Comparison of ENCODE assay signal across 9 mouse cellular contexts in genomic region chr1:39869721-39870201, GRCm38 (mm10). TPM values are rescaled to one million over a fixed set of nuclear protein-coding genes. Genes with fewer than 3 reads are reported as not detected.
A peak's percentile ranks its signal among the peaks of the same experiment; 100 is the strongest.
DNase-seq lines count a peak whose midpoint lies in the region; ATAC-seq and TF ChIP-seq lines count a peak whose summit lies in the region.
"Had no signal": no experiment of that assay in that cellular context is flagged by ENCODE, and none has a peak within 500 bp of the region (broad histone marks: within the 10 kb centered on the region; RNA-seq: fewer than 3 reads in every experiment).

No protein-coding gene starts in this region.

- H3K36me3 ChIP-seq in forebrain, embryonic 14.5 days (ENCODE audit: control insufficient read depth, insufficient read depth, low read length), result no peaks in the 10 kb centered on the region
- H3K36me3 ChIP-seq in forebrain, embryonic 12.5 days (replicated peaks), result no peaks in the 10 kb centered on the region
- no peaks in the 10 kb centered on the region for H3K36me3 ChIP-seq in midbrain, postnatal 0 days (ENCODE audit: insufficient read depth, low read length)
- H3K36me3 ChIP-seq in midbrain, embryonic 16.5 days (ENCODE audit: control insufficient read depth, insufficient read depth, low read length), result no peaks in the 10 kb centered on the region
- H3K36me3 ChIP-seq in neural tube, embryonic 15.5 days, result no peaks in the 10 kb centered on the region
- H3K36me3 ChIP-seq: limb, embryonic 12.5 days had no signal

- DNase-seq in forebrain, embryonic 14.5 days (ENCODE audit: low spot score), result peak; percentile 62
- peak; percentile 52 for DNase-seq in midbrain, postnatal 0 days (ENCODE audit: low spot score)
- DNase-seq in heart, adult 8-10 months (ENCODE audit: low spot score), result peak; percentile 46
- DNase-seq in embryo, embryonic 10 days (ENCODE audit: low spot score), result no peak

- H3K9ac ChIP-seq in forebrain, embryonic 14.5 days (ENCODE audit: low read length), result no peak overlapping the region
- H3K9ac ChIP-seq in forebrain, embryonic 12.5 days, result no peak overlapping the region
- H3K9ac ChIP-seq in midbrain, postnatal 0 days (replicated peaks; ENCODE audit: low read length, poor library complexity, severe bottlenecking), result no peak overlapping the region
- no peak overlapping the region for H3K9ac ChIP-seq in midbrain, embryonic 16.5 days (ENCODE audit: low read depth, low read length)
- no peak overlapping the region for H3K9ac ChIP-seq in neural tube, embryonic 15.5 days (replicated peaks)
- H3K9ac ChIP-seq: limb, embryonic 12.5 days had no signal

- no peaks in the 10 kb centered on the region for H3K9me3 ChIP-seq in forebrain, embryonic 14.5 days (replicated peaks; ENCODE audit: control insufficient read depth, low read length)
- no peaks in the 10 kb centered on the region for H3K9me3 ChIP-seq in forebrain, embryonic 12.5 days
- no peaks in the 10 kb centered on the region for H3K9me3 ChIP-seq in midbrain, postnatal 0 days (ENCODE audit: low read length)
- H3K9me3 ChIP-seq in midbrain, embryonic 16.5 days (replicated peaks; ENCODE audit: control insufficient read depth, low read length, poor library complexity, severe bottlenecking), result no peaks in the 10 kb centered on the region
- no peaks in the 10 kb centered on the region for H3K9me3 ChIP-seq in neural tube, embryonic 15.5 days (replicated peaks)
- H3K9me3 ChIP-seq: limb, embryonic 12.5 days had no signal

- no peak overlapping the region for H3K27ac ChIP-seq in forebrain, embryonic 14.5 days (ENCODE audit: low read depth, low read length)
- no peak overlapping the region for H3K27ac ChIP-seq in forebrain, embryonic 12.5 days
- H3K27ac ChIP-seq in midbrain, postnatal 0 days (ENCODE audit: low read depth, low read length), result no peak overlapping the region
- no peak overlapping the region for H3K27ac ChIP-seq in midbrain, embryonic 16.5 days (ENCODE audit: low read length)
- no peak overlapping the region for H3K27ac ChIP-seq in neural tube, embryonic 15.5 days (replicated peaks)
- H3K27ac ChIP-seq: limb, embryonic 12.5 days had no signal

- TF ChIP-seq CTCF in midbrain, postnatal 0 days (IDR thresholded peaks at IDR 0.05), result no peak

- no peaks in the 10 kb centered on the region for H3K27me3 ChIP-seq in forebrain, embryonic 14.5 days (replicated peaks; ENCODE audit: control insufficient read depth, insufficient read depth, low read length)
- H3K27me3 ChIP-seq in forebrain, embryonic 12.5 days, result no peaks in the 10 kb centered on the region
- no peaks in the 10 kb centered on the region for H3K27me3 ChIP-seq in midbrain, postnatal 0 days (ENCODE audit: insufficient read depth, low read length)
- H3K27me3 ChIP-seq in midbrain, embryonic 16.5 days (ENCODE audit: control insufficient read depth, insufficient read depth, low read depth, low read length), result no peaks in the 10 kb centered on the region
- H3K27me3 ChIP-seq in neural tube, embryonic 15.5 days (replicated peaks), result no peaks in the 10 kb centered on the region
- H3K27me3 ChIP-seq: limb, embryonic 12.5 days had no signal

- no peak overlapping the region for H3K4me2 ChIP-seq in forebrain, embryonic 14.5 days (ENCODE audit: low read length)
- no peak overlapping the region for H3K4me2 ChIP-seq in forebrain, embryonic 12.5 days
- no peak overlapping the region for H3K4me2 ChIP-seq in midbrain, postnatal 0 days (ENCODE audit: low read depth, low read length, poor library complexity, severe bottlenecking)
- H3K4me2 ChIP-seq in midbrain, embryonic 16.5 days (ENCODE audit: low read length), result no peak overlapping the region
- H3K4me2 ChIP-seq in neural tube, embryonic 15.5 days, result peak overlapping the region; percentile 29
- H3K4me2 ChIP-seq: limb, embryonic 12.5 days had no signal

- WGBS in forebrain, embryonic 14.5 days, result 53% methylated on average over 12 of the region's 12 CpGs
- 71% methylated on average over 12 of the region's 12 CpGs for WGBS in forebrain, embryonic 12.5 days
- 53% methylated on average over 12 of the region's 12 CpGs for WGBS in midbrain, postnatal 0 days
- WGBS in midbrain, embryonic 16.5 days, result 54% methylated on average over 12 of the region's 12 CpGs
- WGBS in neural tube, embryonic 15.5 days, result 39% methylated on average over 12 of the region's 12 CpGs

- no peak overlapping the region for H3K4me3 ChIP-seq in forebrain, embryonic 14.5 days (ENCODE audit: low read depth, low read length)
- H3K4me3 ChIP-seq in forebrain, embryonic 12.5 days (replicated peaks), result no peak overlapping the region
- H3K4me3 ChIP-seq in midbrain, postnatal 0 days (ENCODE audit: low read depth, low read length), result no peak overlapping the region
- no peak overlapping the region for H3K4me3 ChIP-seq in midbrain, embryonic 16.5 days (ENCODE audit: low read depth, low read length)
- H3K4me3 ChIP-seq in neural tube, embryonic 15.5 days (replicated peaks), result no peak overlapping the region
- H3K4me3 ChIP-seq: limb, embryonic 12.5 days had no signal

- H3K4me1 ChIP-seq in forebrain, embryonic 14.5 days (ENCODE audit: control insufficient read depth, insufficient read depth, low read length), result peaks cover 11% of the 10 kb centered on the region; the same call in 1 of the 2 replicates
- peaks cover 15% of the 10 kb centered on the region for H3K4me1 ChIP-seq in forebrain, embryonic 12.5 days
- no peaks in the 10 kb centered on the region for H3K4me1 ChIP-seq in midbrain, postnatal 0 days (ENCODE audit: insufficient read depth, low read length)
- H3K4me1 ChIP-seq in midbrain, embryonic 16.5 days (ENCODE audit: control insufficient read depth, insufficient read depth, low read length), result no peaks in the 10 kb centered on the region; the same call in 1 of the 2 replicates
- peaks cover 17% of the 10 kb centered on the region for H3K4me1 ChIP-seq in neural tube, embryonic 15.5 days

- ATAC-seq in forebrain, embryonic 14.5 days, result peak; percentile 46; the same call in 1 of the 2 replicates
- ATAC-seq in forebrain, embryonic 12.5 days (ENCODE audit: low FRiP score), result no peak
- no peak for ATAC-seq in midbrain, postnatal 0 days (ENCODE audit: low FRiP score)
- ATAC-seq in midbrain, embryonic 16.5 days, result no peak
- 0 out of 2 replicates have a peak, but pooled peaks have one; percentile 31 for ATAC-seq in neural tube, embryonic 15.5 days (ENCODE audit: low FRiP score)
- ATAC-seq in megakaryocyte, adult 5-6 weeks (ENCODE audit: poor library complexity, severe bottlenecking), result no peak

RNA-seq across cellular contexts. Expression of gene Map4k4, which starts 31.0 kb away (rescaled TPM):
- 29.2 and 36.2 TPM in 2 replicates for polyA plus RNA-seq in forebrain, embryonic 14.5 days (2014; fragmentation: Nextera tagmentation; extraction: Ambion mirVana)
- polyA plus RNA-seq in forebrain, embryonic 12.5 days (2016; fragmentation: Nextera tagmentation; extraction: Ambion mirVana), result 55.9 and 73.9 TPM in 2 replicates
- total RNA-seq in midbrain, postnatal 0 days (2014; rRNA removed), result 185 and 191 TPM in 2 replicates
- polyA plus RNA-seq in midbrain, postnatal 0 days (2015; fragmentation: Nextera tagmentation; extraction: Ambion mirVana), result 16.0 and 30.6 TPM in 2 replicates
- polyA plus RNA-seq in midbrain, embryonic 16.5 days (2015; fragmentation: Nextera tagmentation; extraction: Ambion mirVana), result 31.4 and 38.4 TPM in 2 replicates
- 100 to 1,000 TPM in 3 of 4 experiments, 10 to 100 TPM in 1; 98.5 to 135 (median 109) TPM for total RNA-seq in heart, adult 8-10 months (2022)
- 31.1 and 35.7 TPM in 2 replicates for polyA plus RNA-seq in neural tube, embryonic 15.5 days (2015; fragmentation: Nextera tagmentation; extraction: Ambion mirVana)
- 52.1 and 52.3 TPM in 2 replicates for total RNA-seq in megakaryocyte, adult 5-6 weeks (2015)
- 190 and 228 TPM in 2 replicates for total RNA-seq in megakaryocyte, adult 5-6 weeks (2017)

Comparison
In these comparisons a context has a peak if more than half of its experiments do, and no peak if none do; other contexts are left out.
1. ATAC-seq: peak in forebrain, embryonic 14.5 days (single experiment) and neural tube, embryonic 15.5 days (single experiment); none in forebrain, embryonic 12.5 days (single experiment), midbrain, postnatal 0 days (single experiment), midbrain, embryonic 16.5 days (single experiment) and megakaryocyte, adult 5-6 weeks (single experiment).